Mouse (Mus musculus): ENCODE measurements around the gene Ttc17. TPM values are rescaled to one million over a fixed set of nuclear protein-coding genes. Genes with fewer than 3 reads are reported as not detected.

Ttc17 gene
- polyA plus RNA-seq, 1 experiment = 18.4 TPM

GRCm38 (mm10) chr2:94303984-94304383 lies 102.5 kb downstream of the Ttc17 start:
- Histone ChIP-seq H3K4me1 (ENCODE audit: control insufficient read depth, insufficient read depth, low read length) (no peaks in the 10 kb centered on the region), H3K9me3 (replicated peaks; ENCODE audit: control insufficient read depth, insufficient read depth, low read length, poor library complexity, severe bottlenecking) (no peaks in the 10 kb centered on the region), H3K4me3 (ENCODE audit: low read depth, low read length) (no peak overlapping the region), H3K27me3 (ENCODE audit: control insufficient read depth, insufficient read depth, low read length, poor library complexity, severe bottlenecking) (no peaks in the 10 kb centered on the region), H3K27ac (ENCODE audit: insufficient read depth, low read length) (no peak overlapping the region), H3K36me3 (ENCODE audit: control insufficient read depth, insufficient read depth, low read length, poor library complexity, severe bottlenecking) (no peaks in the 10 kb centered on the region), H3K9ac (ENCODE audit: low read depth, poor library complexity, severe bottlenecking) (no peak overlapping the region)
- TF ChIP-seq CTCF (IDR thresholded peaks at IDR 0.05; ENCODE audit: low read depth, low read length) (no peak), POLR2A (IDR thresholded peaks at IDR 0.05; ENCODE audit: insufficient read depth, low read length) (no peak), EP300 (IDR thresholded peaks at IDR 0.05; ENCODE audit: insufficient read depth, low read depth, low read length) (no peak)

- Histone ChIP-seq H3K9me3 (replicated peaks; ENCODE audit: control insufficient read depth, insufficient read depth, low read length, poor library complexity, severe bottlenecking) (no peaks in the 10 kb centered on the region), H3K9ac (ENCODE audit: low read depth, poor library complexity, severe bottlenecking) (no peak overlapping the region), H3K27ac (ENCODE audit: insufficient read depth, low read length) (no peak overlapping the region), H3K27me3 (ENCODE audit: control insufficient read depth, insufficient read depth, low read length, poor library complexity, severe bottlenecking) (no peaks in the 10 kb centered on the region), H3K4me1 (ENCODE audit: control insufficient read depth, insufficient read depth, low read length) (no peaks in the 10 kb centered on the region), H3K4me3 (ENCODE audit: low read depth, low read length) (no peak overlapping the region), H3K36me3 (ENCODE audit: control insufficient read depth, insufficient read depth, low read length, poor library complexity, severe bottlenecking) (no peaks in the 10 kb centered on the region)
- TF ChIP-seq POLR2A (IDR thresholded peaks at IDR 0.05; ENCODE audit: insufficient read depth, low read length) (no peak), CTCF (IDR thresholded peaks at IDR 0.05; ENCODE audit: low read depth, low read length) (no peak), EP300 (IDR thresholded peaks at IDR 0.05; ENCODE audit: insufficient read depth, low read depth, low read length) (no peak)
Observed at GRCm38 (mm10) chr2:94302393-94302792, 104.1 kb downstream of the Ttc17 start.

GRCm38 (mm10) chr2:94301749-94302148 lies 104.7 kb downstream of the Ttc17 start:
- no peak for TF ChIP-seq CTCF (IDR thresholded peaks at IDR 0.05; ENCODE audit: low read depth, low read length)
- no peak for TF ChIP-seq POLR2A (IDR thresholded peaks at IDR 0.05; ENCODE audit: insufficient read depth, low read length)
- TF ChIP-seq EP300 (IDR thresholded peaks at IDR 0.05; ENCODE audit: insufficient read depth, low read depth, low read length) = no peak
- Histone ChIP-seq H3K27ac (ENCODE audit: insufficient read depth, low read length) (no peak overlapping the region), H3K9ac (ENCODE audit: low read depth, poor library complexity, severe bottlenecking) (no peak overlapping the region), H3K27me3 (ENCODE audit: control insufficient read depth, insufficient read depth, low read length, poor library complexity, severe bottlenecking) (no peaks in the 10 kb centered on the region), H3K36me3 (ENCODE audit: control insufficient read depth, insufficient read depth, low read length, poor library complexity, severe bottlenecking) (no peaks in the 10 kb centered on the region), H3K4me1 (ENCODE audit: control insufficient read depth, insufficient read depth, low read length) (no peaks in the 10 kb centered on the region), H3K9me3 (replicated peaks; ENCODE audit: control insufficient read depth, insufficient read depth, low read length, poor library complexity, severe bottlenecking) (no peaks in the 10 kb centered on the region), H3K4me3 (ENCODE audit: low read depth, low read length) (no peak overlapping the region)

- H3K9me3 ChIP-seq (replicated peaks; ENCODE audit: control insufficient read depth, insufficient read depth, low read length, poor library complexity, severe bottlenecking) = no peaks in the 10 kb centered on the region
- no peak overlapping the region for H3K9ac ChIP-seq (ENCODE audit: low read depth, poor library complexity, severe bottlenecking)
- no peak overlapping the region for H3K4me3 ChIP-seq (ENCODE audit: low read depth, low read length)
- H3K4me1 ChIP-seq (ENCODE audit: control insufficient read depth, insufficient read depth, low read length) = no peaks in the 10 kb centered on the region
- H3K36me3 ChIP-seq (ENCODE audit: control insufficient read depth, insufficient read depth, low read length, poor library complexity, severe bottlenecking) = no peaks in the 10 kb centered on the region
- H3K27ac ChIP-seq (ENCODE audit: insufficient read depth, low read length) = no peak overlapping the region
- no peaks in the 10 kb centered on the region for H3K27me3 ChIP-seq (ENCODE audit: control insufficient read depth, insufficient read depth, low read length, poor library complexity, severe bottlenecking)
- no peak for TF ChIP-seq CTCF (IDR thresholded peaks at IDR 0.05; ENCODE audit: low read depth, low read length)
- no peak for TF ChIP-seq EP300 (IDR thresholded peaks at IDR 0.05; ENCODE audit: insufficient read depth, low read depth, low read length)
- no peak for TF ChIP-seq POLR2A (IDR thresholded peaks at IDR 0.05; ENCODE audit: insufficient read depth, low read length)
Observed at GRCm38 (mm10) chr2:94297467-94297866, 109.0 kb downstream of the Ttc17 start.

GRCm38 (mm10) chr2:94290483-94290882 lies 116.0 kb downstream of the Ttc17 start:
- no peaks in the 10 kb centered on the region for H3K27me3 ChIP-seq (ENCODE audit: control insufficient read depth, insufficient read depth, low read length, poor library complexity, severe bottlenecking)
- H3K27ac ChIP-seq (ENCODE audit: insufficient read depth, low read length) = no peak overlapping the region
- no peak overlapping the region for H3K9ac ChIP-seq (ENCODE audit: low read depth, poor library complexity, severe bottlenecking)
- no peak for TF ChIP-seq EP300 (IDR thresholded peaks at IDR 0.05; ENCODE audit: insufficient read depth, low read depth, low read length)
- TF ChIP-seq CTCF (IDR thresholded peaks at IDR 0.05; ENCODE audit: low read depth, low read length) = peak; percentile 97
- no peak for TF ChIP-seq POLR2A (IDR thresholded peaks at IDR 0.05; ENCODE audit: insufficient read depth, low read length)
- H3K4me1 ChIP-seq (ENCODE audit: control insufficient read depth, insufficient read depth, low read length) = no peaks in the 10 kb centered on the region
- no peaks in the 10 kb centered on the region for H3K9me3 ChIP-seq (replicated peaks; ENCODE audit: control insufficient read depth, insufficient read depth, low read length, poor library complexity, severe bottlenecking)
- H3K36me3 ChIP-seq (ENCODE audit: control insufficient read depth, insufficient read depth, low read length, poor library complexity, severe bottlenecking) = no peaks in the 10 kb centered on the region
- H3K4me3 ChIP-seq (ENCODE audit: low read depth, low read length) = no peak overlapping the region

- no peaks in the 10 kb centered on the region for H3K9me3 ChIP-seq (replicated peaks; ENCODE audit: control insufficient read depth, insufficient read depth, low read length, poor library complexity, severe bottlenecking)
- H3K4me3 ChIP-seq (ENCODE audit: low read depth, low read length) = no peak overlapping the region
- no peaks in the 10 kb centered on the region for H3K36me3 ChIP-seq (ENCODE audit: control insufficient read depth, insufficient read depth, low read length, poor library complexity, severe bottlenecking)
- no peaks in the 10 kb centered on the region for H3K27me3 ChIP-seq (ENCODE audit: control insufficient read depth, insufficient read depth, low read length, poor library complexity, severe bottlenecking)
- no peak overlapping the region for H3K9ac ChIP-seq (ENCODE audit: low read depth, poor library complexity, severe bottlenecking)
- no peaks in the 10 kb centered on the region for H3K4me1 ChIP-seq (ENCODE audit: control insufficient read depth, insufficient read depth, low read length)
- TF ChIP-seq POLR2A (IDR thresholded peaks at IDR 0.05; ENCODE audit: insufficient read depth, low read length) (no peak), EP300 (IDR thresholded peaks at IDR 0.05; ENCODE audit: insufficient read depth, low read depth, low read length) (no peak), CTCF (IDR thresholded peaks at IDR 0.05; ENCODE audit: low read depth, low read length) (no peak)
- H3K27ac ChIP-seq (ENCODE audit: insufficient read depth, low read length) = no peak overlapping the region
Observed at GRCm38 (mm10) chr2:94289659-94290058, 116.8 kb downstream of the Ttc17 start.
